Mouse (Mus musculus) forebrain, embryonic 14.5 days (tissue): ENCODE data around the gene Tnrc6a. TPM values are rescaled to one million over a fixed set of nuclear protein-coding genes. Genes with fewer than 3 reads are reported as not detected.

Experiments used
- ATAC-seq: fragments of 200-750 bp; cut with Nextera tagmentation; 2 replicates; pipeline ENCODE4 v1.8.0; 2017; ENCODE audit warnings: mild to moderate bottlenecking, moderate library complexity
- DNase-seq: peaks from one replicate; pipeline ENCODE4 v3.0.0-alpha.2; 2015; ENCODE audit warnings: low spot score
- H3K27ac ChIP-seq: fragments of 300-500 bp; sonication (generic); 2 replicates; pipeline ENCODE4 v1.5.1; 2014; ENCODE audit warnings: low read depth, mild to moderate bottlenecking, control low read depth, low read length, moderate library complexity
- H3K27me3 ChIP-seq: fragments of 300-500 bp; sonication (generic); replicated peaks from 2 replicates; pipeline ENCODE4 v1.6.1; 2014; ENCODE audit warnings: low read length, control low read depth, mixed read lengths; ENCODE audit not compliant: control insufficient read depth, insufficient read depth
- H3K36me3 ChIP-seq: fragments of 300-500 bp; sonication (generic); 2 replicates; pipeline ENCODE4 v1.6.1; 2014; ENCODE audit warnings: low read length, control low read depth; ENCODE audit not compliant: control insufficient read depth, insufficient read depth
- H3K4me1 ChIP-seq: fragments of 300-500 bp; sonication (generic); 2 replicates; pipeline ENCODE4 v1.6.1; 2014; ENCODE audit warnings: antibody characterized with exemption, low read length, control low read depth; ENCODE audit not compliant: control insufficient read depth, insufficient read depth
- H3K4me2 ChIP-seq: fragments of 300-500 bp; sonication (generic); 2 replicates; pipeline ENCODE4 v1.6.1; 2014; ENCODE audit warnings: mild to moderate bottlenecking, control low read depth, low read length
- H3K4me3 ChIP-seq: fragments of 300-500 bp; sonication (generic); 2 replicates; pipeline ENCODE4 v1.5.1; 2014; ENCODE audit warnings: low read depth, low read length, control low read depth
- H3K9ac ChIP-seq: fragments of 300-500 bp; sonication (generic); 2 replicates; pipeline ENCODE4 v1.6.1; 2014; ENCODE audit warnings: mild to moderate bottlenecking, low read length, control low read depth, moderate library complexity
- H3K9me3 ChIP-seq: fragments of 300-500 bp; sonication (generic); replicated peaks from 2 replicates; pipeline ENCODE4 v1.6.1; 2016; ENCODE audit warnings: low read length, control low read depth, mixed read lengths; ENCODE audit not compliant: control insufficient read depth
- WGBS: fragments of 180-500 bp; shearing (Covaris S2); extraction: QIAGEN DNeasy Blood & Tissue Kit; methylation state at CpG from one replicate; pipeline ENCODE4 v1.1.7; 2014; 5-methylcytosine and 5-hydroxymethylcytosine counted together
- polyA plus RNA-seq: library from polyadenylated mRNA; unstranded; fragments of >200 nt; fragmentation: Nextera tagmentation; extraction: Ambion mirVana; gene quantifications from 2 replicates; pipeline ENCODE4 v1.2.1, GENCODE M21; 2014

The Tnrc6a gene
- 33.1 and 41.1 TPM in 2 replicates for polyA plus RNA-seq

DNA sequence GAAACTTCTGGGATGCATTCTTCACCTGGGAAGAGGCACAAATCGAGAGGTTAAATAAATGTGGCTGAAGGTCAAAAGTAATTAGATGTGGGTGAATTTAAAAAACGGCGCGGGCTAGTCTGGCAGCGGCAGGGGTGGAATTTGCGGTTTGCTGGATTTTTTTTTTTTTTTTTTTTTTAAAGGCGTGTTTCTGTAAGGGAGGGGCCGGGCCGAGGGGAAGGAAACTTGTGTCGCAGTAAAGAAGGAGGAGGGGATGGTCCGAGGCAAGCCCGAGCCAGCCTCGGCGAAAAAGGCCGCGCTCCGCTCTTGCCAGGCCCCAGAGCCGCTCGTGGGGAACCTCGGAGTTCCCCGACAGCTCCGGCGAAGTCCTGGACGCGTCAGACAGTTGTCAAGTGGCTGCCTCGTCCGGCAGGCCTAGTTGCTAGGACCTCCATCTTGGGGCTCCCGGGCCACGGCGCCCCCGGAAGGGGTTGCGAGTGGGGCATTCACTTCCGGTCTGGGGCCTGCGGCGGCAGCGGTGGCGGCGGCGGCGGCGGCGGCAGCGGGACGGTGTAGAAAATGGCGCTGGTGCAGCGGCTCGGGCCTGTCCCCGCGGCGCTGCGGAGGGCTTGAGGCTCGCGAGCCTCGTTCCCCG lies at the start of gene Tnrc6a:
Gene Tnrc6a, plus strand, starts transcription at position 221 of the 634 bp plus-strand sequence.
- ATAC-seq (peak; percentile 95), DNase-seq (peak; percentile 93)
- Histone ChIP-seq H3K4me3 (peak within 1 kb of the TSS; percentile 98), H3K27me3 (no peaks in the 10 kb centered on the region), H3K9ac (peak within 1 kb of the TSS; percentile 92), H3K9me3 (no peaks in the 10 kb centered on the region), H3K27ac (peak within 1 kb of the TSS; percentile 97), H3K36me3 (peaks cover 9% of the 10 kb centered on the region), H3K4me1 (peaks cover 9% of the 10 kb centered on the region; the same call in 1 of the 2 replicates), H3K4me2 (peak within 1 kb of the TSS; percentile 49)
- under 1% methylated on average over 38 of the region's 55 CpGs for WGBS

GRCm38 (mm10) chr7:123082236-123082635 lies 41.4 kb upstream of the Tnrc6a start:
- H3K4me1 ChIP-seq: peaks cover 29% of the 10 kb centered on the region
- no peak for DNase-seq
- no peak overlapping the region for H3K4me3 ChIP-seq
- no peak overlapping the region for H3K4me2 ChIP-seq
- H3K9me3 ChIP-seq: no peaks in the 10 kb centered on the region
- H3K27me3 ChIP-seq: no peaks in the 10 kb centered on the region
- no peak overlapping the region for H3K9ac ChIP-seq
- no peak overlapping the region for H3K27ac ChIP-seq
- WGBS: 85% methylated on average over 4 of the region's 4 CpGs
- ATAC-seq: no peak
- no peaks in the 10 kb centered on the region for H3K36me3 ChIP-seq

DNA sequence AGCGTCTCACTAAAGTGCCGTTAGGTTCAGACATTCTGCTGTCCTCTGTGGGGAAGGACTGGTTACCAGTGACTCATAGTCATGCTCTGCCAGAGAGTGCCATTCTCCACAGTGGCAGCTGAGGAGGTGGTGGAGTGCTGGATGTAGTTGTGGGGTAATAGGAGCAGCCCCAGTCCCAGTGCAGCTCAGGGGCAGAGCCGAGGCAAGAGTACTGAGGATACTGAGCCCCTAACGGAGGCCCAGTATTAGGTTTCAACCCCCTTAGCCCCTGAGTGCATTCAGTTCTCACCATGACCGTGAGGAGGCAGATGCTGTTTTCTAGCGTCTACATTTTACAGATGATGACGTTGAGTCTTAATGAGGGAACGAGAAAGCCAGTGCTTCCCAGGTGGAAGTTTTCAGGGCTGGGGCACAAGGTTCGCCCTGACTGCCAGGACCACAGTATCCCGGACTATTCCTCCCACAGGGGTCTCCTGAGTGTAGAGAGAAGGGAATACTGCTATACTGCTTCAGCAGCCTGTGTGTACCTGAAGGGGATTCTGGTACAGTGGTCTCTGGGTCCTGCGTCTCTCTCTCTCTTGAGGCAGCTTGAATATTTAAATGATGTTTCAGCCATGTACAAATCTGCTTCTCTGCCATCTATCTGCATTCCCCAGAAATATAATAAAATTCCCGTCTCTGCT lies 40.1 kb upstream of the Tnrc6a start:
- 22% methylated on average over 12 of the region's 12 CpGs for WGBS
- peak; percentile 21; the same call in 1 of the 2 replicates for ATAC-seq
- H3K4me2 ChIP-seq: peak overlapping the region; percentile 50
- H3K4me1 ChIP-seq: peaks cover 29% of the 10 kb centered on the region
- H3K9ac ChIP-seq: peak overlapping the region; percentile 25; the same call in 1 of the 2 replicates
- H3K27me3 ChIP-seq: 0 out of 2 replicates have a peak, but pooled peaks cover 2% of the 10 kb centered on the region
- no peak overlapping the region for H3K4me3 ChIP-seq
- peak overlapping the region; percentile 85 for H3K27ac ChIP-seq
- peak; percentile 34 for DNase-seq
- H3K36me3 ChIP-seq: no peaks in the 10 kb centered on the region
- H3K9me3 ChIP-seq: no peaks in the 10 kb centered on the region

GRCm38 (mm10) chr7:123084180-123084691 lies 39.4 kb upstream of the Tnrc6a start:
- peak overlapping the region; percentile 85 for H3K27ac ChIP-seq
- peak overlapping the region; percentile 5; the same call in 1 of the 2 replicates for H3K4me3 ChIP-seq
- peaks cover 29% of the 10 kb centered on the region for H3K4me1 ChIP-seq
- DNase-seq (peak; percentile 93), ATAC-seq (peak; percentile 96)
- H3K27me3 ChIP-seq: 0 out of 2 replicates have a peak, but pooled peaks cover 2% of the 10 kb centered on the region
- WGBS: under 1% methylated on average over 7 of the region's 7 CpGs
- no peaks in the 10 kb centered on the region for H3K36me3 ChIP-seq
- H3K4me2 ChIP-seq: peak overlapping the region; percentile 50
- peak overlapping the region; percentile 4; the same call in 1 of the 2 replicates for H3K9ac ChIP-seq
- H3K9me3 ChIP-seq: no peaks in the 10 kb centered on the region

- H3K4me3 ChIP-seq: peak overlapping the region; percentile 5; the same call in 1 of the 2 replicates
- H3K9me3 ChIP-seq: no peaks in the 10 kb centered on the region
- peaks cover 29% of the 10 kb centered on the region for H3K4me1 ChIP-seq
- ATAC-seq: peak; percentile 52
- H3K36me3 ChIP-seq: no peaks in the 10 kb centered on the region
- peak overlapping the region; percentile 50 for H3K4me2 ChIP-seq
- WGBS: 14% methylated on average over 13 of the region's 13 CpGs
- H3K27ac ChIP-seq: peak overlapping the region; percentile 85
- DNase-seq: peak; percentile 83
- H3K9ac ChIP-seq: peak overlapping the region; percentile 4; the same call in 1 of the 2 replicates
- 0 out of 2 replicates have a peak, but pooled peaks cover 2% of the 10 kb centered on the region for H3K27me3 ChIP-seq
These were observed 39.0 kb upstream of the Tnrc6a start for GRCm38 (mm10) chr7:123084708-123085107.

GRCm38 (mm10) chr7:123088920-123089319 lies 34.8 kb upstream of the Tnrc6a start:
- H3K4me1 ChIP-seq: peaks cover 18% of the 10 kb centered on the region
- H3K36me3 ChIP-seq: no peaks in the 10 kb centered on the region
- 0 out of 2 replicates have a peak, but pooled peaks cover 2% of the 10 kb centered on the region for H3K27me3 ChIP-seq
- no peak overlapping the region for H3K4me2 ChIP-seq
- DNase-seq (no peak), ATAC-seq (no peak)
- H3K27ac ChIP-seq: no peak overlapping the region
- no peaks in the 10 kb centered on the region for H3K9me3 ChIP-seq
- WGBS: 86% methylated on average over 4 of the region's 4 CpGs
- no peak overlapping the region for H3K4me3 ChIP-seq
- no peak overlapping the region for H3K9ac ChIP-seq

DNA sequence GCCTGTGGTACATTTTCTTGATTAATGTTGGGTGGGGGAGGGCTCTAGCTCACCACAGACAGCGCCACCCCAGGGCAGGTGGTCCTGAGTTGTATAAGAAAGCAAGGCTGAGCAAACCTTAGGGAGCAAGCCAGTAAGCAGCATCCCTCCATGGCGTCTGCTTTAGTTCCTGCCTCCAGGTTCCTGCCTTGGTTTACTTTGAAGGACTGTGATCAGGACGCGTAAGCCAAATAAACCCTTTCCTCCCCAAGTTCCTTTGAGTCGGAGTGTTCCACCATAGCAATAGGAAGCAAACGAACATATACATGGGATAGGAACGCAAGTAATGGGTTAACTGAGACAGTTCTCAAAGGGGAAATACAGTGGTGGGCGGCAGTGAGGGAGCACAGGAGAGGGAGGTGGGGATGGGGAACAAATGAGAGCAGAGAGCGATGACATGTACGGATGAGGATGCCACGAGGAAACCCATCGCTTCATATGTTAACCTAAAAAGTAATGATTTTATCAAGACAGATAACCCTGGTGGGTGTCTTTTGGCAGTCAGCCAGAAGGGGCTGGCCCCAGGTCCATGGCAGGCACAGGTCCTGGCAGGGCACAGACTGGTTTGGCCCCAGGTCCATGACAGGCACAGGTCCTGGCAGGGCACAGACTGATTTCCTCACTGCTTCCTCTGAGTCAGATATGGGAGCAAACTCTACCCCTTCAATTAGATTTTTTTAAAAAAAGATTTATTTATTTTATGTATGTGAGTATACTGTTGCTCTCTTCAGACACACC lies 27.2 kb upstream of the Tnrc6a start:
- no peaks in the 10 kb centered on the region for H3K9me3 ChIP-seq
- ATAC-seq: no peak
- H3K27ac ChIP-seq: no peak overlapping the region
- DNase-seq: no peak
- H3K9ac ChIP-seq: no peak overlapping the region
- H3K4me3 ChIP-seq: no peak overlapping the region
- H3K4me1 ChIP-seq: peaks cover 13% of the 10 kb centered on the region
- 89% methylated on average over 12 of the region's 12 CpGs for WGBS
- H3K4me2 ChIP-seq: no peak overlapping the region
- no peaks in the 10 kb centered on the region for H3K36me3 ChIP-seq
- H3K27me3 ChIP-seq: no peaks in the 10 kb centered on the region

DNA sequence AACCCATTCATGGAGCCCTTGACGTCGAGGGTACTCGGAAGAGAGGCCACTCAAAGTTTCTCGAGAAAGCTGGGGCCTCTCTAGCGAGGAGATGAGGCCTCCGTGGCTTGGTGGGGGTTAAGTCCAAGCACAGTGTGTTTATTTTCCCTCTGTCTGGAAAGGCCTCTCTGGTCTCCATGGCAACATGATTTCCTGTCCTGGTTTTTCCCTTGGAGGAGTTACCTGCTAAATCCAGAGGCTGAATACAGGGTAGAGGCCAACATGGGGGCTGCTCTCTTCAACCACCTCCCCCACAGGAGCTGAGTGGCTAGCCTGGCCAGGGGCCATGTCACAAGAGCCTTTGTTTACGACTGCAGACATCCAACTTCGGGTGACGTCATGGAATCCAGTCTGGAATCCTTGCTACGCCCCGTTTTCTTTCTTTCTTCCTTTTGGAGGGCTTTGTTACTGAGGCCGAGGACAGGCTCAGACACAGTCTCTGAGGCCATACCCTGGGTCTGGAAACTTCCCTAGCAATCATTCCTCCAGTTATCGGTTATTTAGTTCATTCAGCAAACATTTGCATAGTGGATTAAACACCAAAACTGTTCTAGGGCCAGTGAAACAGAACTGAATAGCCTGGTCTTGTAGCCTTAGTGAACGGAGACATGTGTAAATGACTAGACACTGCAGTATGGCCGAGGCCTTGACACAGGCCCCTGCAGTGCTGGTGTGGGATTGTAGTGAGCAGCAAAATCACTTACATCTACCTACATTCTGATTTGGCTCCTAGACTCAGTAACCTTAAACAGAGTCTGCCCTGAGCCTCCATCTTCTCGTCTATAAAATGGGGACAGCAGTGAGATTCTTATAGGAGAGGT lies 25.6 kb upstream of the Tnrc6a start:
- peaks cover 13% of the 10 kb centered on the region for H3K4me1 ChIP-seq
- ATAC-seq (peak; percentile 88), DNase-seq (peak; percentile 92)
- H3K27ac ChIP-seq: peak overlapping the region; percentile 86
- H3K27me3 ChIP-seq: no peaks in the 10 kb centered on the region
- no peak overlapping the region for H3K4me3 ChIP-seq
- H3K4me2 ChIP-seq: peak overlapping the region; percentile 23
- no peaks in the 10 kb centered on the region for H3K9me3 ChIP-seq
- peak overlapping the region; percentile 2; the same call in 1 of the 2 replicates for H3K9ac ChIP-seq
- no peaks in the 10 kb centered on the region for H3K36me3 ChIP-seq
- 8% methylated on average over 16 of the region's 16 CpGs for WGBS
